Mouse (Mus musculus): Measurements from ENCODE around the gene 1700029I15Rik. TPM values are rescaled to one million over a fixed set of nuclear protein-coding genes. Genes with fewer than 3 reads are reported as not detected.

Gene 1700029I15Rik
- total and polyA plus RNA-seq, 3 experiments, result 0.67 to 3.4 (median 3.0) TPM

DNA sequence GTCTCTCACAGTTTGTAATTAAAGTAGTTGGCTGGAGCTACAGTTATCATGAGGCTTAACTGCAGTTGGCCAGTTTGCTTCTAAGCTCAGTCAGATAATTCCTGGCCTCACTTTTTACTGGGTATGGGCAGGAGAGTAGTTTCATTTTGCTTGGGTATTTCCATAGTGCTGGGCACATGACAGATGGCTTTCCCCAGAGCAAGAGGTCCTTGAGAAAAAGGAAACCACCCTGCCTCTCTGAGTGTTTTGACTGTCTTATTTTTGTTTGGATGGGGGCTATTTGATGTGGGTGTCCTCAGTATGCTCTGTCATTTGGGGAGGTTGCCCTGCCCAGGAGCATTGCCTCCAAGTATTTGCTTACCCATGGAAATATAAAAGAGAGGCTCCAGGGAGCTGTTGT, 39.9 kb upstream of the 1700029I15Rik start (continued):
- TF ChIP-seq NELFE (IDR thresholded peaks at IDR 0.05; ENCODE audit: low read depth, low read length), result no peak
- TF ChIP-seq ZKSCAN1 (IDR thresholded peaks at IDR 0.05; ENCODE audit: borderline replicate concordance, low read depth, low read length), result no peak
- no peak for TF ChIP-seq UBTF (IDR thresholded peaks at IDR 0.05; ENCODE audit: low read depth, low read length)

DNA sequence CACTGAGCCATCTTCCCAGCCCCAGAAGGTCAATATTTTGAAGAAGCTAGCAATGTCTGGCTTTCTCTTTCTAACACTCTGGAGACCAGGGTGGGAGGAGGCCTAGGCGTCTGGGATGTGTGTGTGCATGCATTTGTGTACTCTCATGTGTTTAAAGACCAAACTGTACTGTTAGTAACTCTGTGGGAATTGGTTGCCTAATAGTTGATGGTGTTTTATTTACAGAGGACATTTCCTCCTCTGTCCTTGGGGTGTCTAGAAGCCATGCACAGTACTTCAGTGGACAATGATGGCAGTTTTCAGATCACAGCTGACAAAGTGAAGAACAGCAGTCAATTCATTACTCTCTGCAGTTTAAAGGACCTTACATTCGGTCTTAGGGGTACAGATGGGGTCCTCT, 35.1 kb upstream of the 1700029I15Rik start:
- Histone ChIP-seq H3K4me2 (ENCODE audit: insufficient read depth, low read depth, poor library complexity, severe bottlenecking) (no peak overlapping the region), H3K27ac (ENCODE audit: insufficient read depth, low read depth) (no peak overlapping the region), H3K79me2 (replicated peaks; ENCODE audit: control insufficient read depth, extremely low read depth, insufficient read depth, poor library complexity, severe bottlenecking) (no peaks in the 10 kb centered on the region), H3K27me3 (replicated peaks) (no peaks in the 10 kb centered on the region), H3K9ac (ENCODE audit: insufficient read depth, low read depth) (no peak overlapping the region), H3K9me3 (replicated peaks; ENCODE audit: low read length) (no peaks in the 10 kb centered on the region), H3K4me3 (replicated peaks in 1 of 3; ENCODE audit: low read depth in 2 of 3, low read length in 2 of 3, poor library complexity in 1 of 3) (no peak overlapping the region), H3K36me3 (replicated peaks in 1 of 2; ENCODE audit: control insufficient read depth in 1 of 2, insufficient read depth in 1 of 2, low read length in 1 of 2) (peaks cover 52 to 72% of the 10 kb centered on the region in 2 experiments), H3K4me1 (ENCODE audit: control insufficient read depth in 1 of 2, insufficient read depth in 2 of 2) (peaks cover under 1 to 21% of the 10 kb centered on the region in 2 experiments; a peak in 3 of 4 replicates)
- DNase-seq (ENCODE audit: extremely low read depth), result no peak
- in situ Hi-C loops (cut with MboI; ENCODE audit: low pct_ligation_motif_present, low pct_unique_long_range_greater_than_20kb, low sequenced_read_pairs) (no loop called here), dilution Hi-C loops (cut with MboI; ENCODE audit: extremely low pct_ligation_motif_present, extremely low pct_unique_long_range_greater_than_20kb, low sequenced_read_pairs) (no loop called here)
- TF ChIP-seq POLR2AphosphoS2 (IDR thresholded peaks at IDR 0.05; ENCODE audit: low read depth, low read length) (no peak), ZMIZ1 (IDR thresholded peaks at IDR 0.05; ENCODE audit: low read depth, low read length) (no peak), MYC (IDR thresholded peaks at IDR 0.05; ENCODE audit: low read depth, low read length) (no peak), RCOR1 (conservative IDR thresholded peaks at IDR 0.05; ENCODE audit: low read depth, low read length) (no peak), UBTF (IDR thresholded peaks at IDR 0.05; ENCODE audit: low read depth, low read length) (no peak), CTCF (conservative IDR thresholded peaks at IDR 0.05 in 1 of 2, IDR thresholded peaks at IDR 0.05 in 1 of 2; ENCODE audit: low read depth in 2 of 2, low read length in 2 of 2) (no peak), ZC3H11A (IDR thresholded peaks at IDR 0.05; ENCODE audit: low read depth, low read length) (no peak), EP300 (IDR thresholded peaks at IDR 0.05; ENCODE audit: low read length) (no peak), ZKSCAN1 (IDR thresholded peaks at IDR 0.05; ENCODE audit: borderline replicate concordance, low read depth, low read length) (no peak)

DNA sequence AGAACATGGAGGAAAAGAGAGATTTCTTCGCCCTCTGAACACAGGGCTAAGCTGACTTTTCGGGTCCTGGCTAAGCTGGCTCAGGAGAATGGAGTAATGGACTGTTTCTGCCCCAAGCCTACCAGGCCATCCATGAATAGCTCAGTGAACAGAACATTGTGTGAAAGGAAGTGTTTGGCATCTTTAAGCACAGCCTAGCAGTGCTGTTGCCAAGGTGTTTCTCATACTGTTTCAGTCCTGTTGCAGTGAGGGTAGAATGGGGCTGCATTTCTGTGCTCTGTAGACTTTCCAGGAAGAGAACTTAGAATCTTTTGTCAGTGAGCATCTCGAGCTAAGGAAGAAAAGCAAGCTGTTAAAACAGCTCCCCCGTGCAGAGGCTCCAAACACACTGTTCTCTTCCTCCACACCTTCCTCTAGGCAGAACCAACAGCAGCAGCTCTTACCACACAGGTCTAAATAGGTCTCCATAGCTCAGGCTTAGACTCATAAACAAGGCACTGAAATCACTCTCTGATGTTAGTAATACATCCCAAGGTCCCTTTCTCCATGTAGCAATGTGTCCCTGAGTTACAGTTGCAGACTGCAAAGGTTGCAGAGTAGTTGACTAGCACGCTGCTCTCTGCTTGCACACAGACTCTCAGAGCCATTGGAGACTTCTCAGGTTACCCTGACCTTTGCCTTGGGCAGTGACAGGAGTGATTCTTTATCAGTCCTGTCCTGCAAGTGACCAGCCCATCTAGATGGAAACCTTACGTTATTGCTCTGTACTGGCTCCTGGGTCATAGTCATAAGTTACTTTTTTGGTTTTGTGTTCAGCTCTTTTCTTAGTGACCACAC, 32.5 kb upstream of the 1700029I15Rik start:
- Histone ChIP-seq H3K4me3 (replicated peaks in 1 of 3; ENCODE audit: low read depth in 2 of 3, low read length in 2 of 3, poor library complexity in 1 of 3) (no peak overlapping the region), H3K27me3 (replicated peaks) (no peaks in the 10 kb centered on the region), H3K9ac (ENCODE audit: insufficient read depth, low read depth) (no peak overlapping the region), H3K4me1 (ENCODE audit: control insufficient read depth in 1 of 2, insufficient read depth in 2 of 2) (no peaks in the 10 kb centered on the region), H3K79me2 (replicated peaks; ENCODE audit: control insufficient read depth, extremely low read depth, insufficient read depth, poor library complexity, severe bottlenecking) (no peaks in the 10 kb centered on the region), H3K36me3 (replicated peaks in 1 of 2; ENCODE audit: control insufficient read depth in 1 of 2, insufficient read depth in 1 of 2, low read length in 1 of 2) (peaks cover 53 to 84% of the 10 kb centered on the region in 2 experiments), H3K4me2 (ENCODE audit: insufficient read depth, low read depth, poor library complexity, severe bottlenecking) (no peak overlapping the region), H3K27ac (ENCODE audit: insufficient read depth, low read depth) (no peak overlapping the region), H3K9me3 (replicated peaks; ENCODE audit: low read length) (no peaks in the 10 kb centered on the region)
- dilution Hi-C loops (cut with MboI; ENCODE audit: extremely low pct_ligation_motif_present, extremely low pct_unique_long_range_greater_than_20kb, low sequenced_read_pairs), result no loop called here
- no peak for DNase-seq (ENCODE audit: extremely low read depth)
- in situ Hi-C loops (cut with MboI; ENCODE audit: low pct_ligation_motif_present, low pct_unique_long_range_greater_than_20kb, low sequenced_read_pairs), result no loop called here
- TF ChIP-seq MAFK (IDR thresholded peaks at IDR 0.05; ENCODE audit: insufficient replicate concordance, low read length) (no peak), POLR2A (IDR thresholded peaks at IDR 0.05; ENCODE audit: low read depth, low read length) (no peak), ZKSCAN1 (IDR thresholded peaks at IDR 0.05; ENCODE audit: borderline replicate concordance, low read depth, low read length) (no peak), MXI1 (IDR thresholded peaks at IDR 0.05; ENCODE audit: low read depth, low read length) (no peak), USF1 (IDR thresholded peaks at IDR 0.05; ENCODE audit: low read depth, low read length) (no peak)
